Mouse (Mus musculus): ENCODE measurements at regions not wholly inside any gene's neighbourhood (a gene's known extent, or its start where the extent isn't known, plus 50 kb on each side); places are given as distances from the start of the nearest gene placed in this dataset.

DNA sequence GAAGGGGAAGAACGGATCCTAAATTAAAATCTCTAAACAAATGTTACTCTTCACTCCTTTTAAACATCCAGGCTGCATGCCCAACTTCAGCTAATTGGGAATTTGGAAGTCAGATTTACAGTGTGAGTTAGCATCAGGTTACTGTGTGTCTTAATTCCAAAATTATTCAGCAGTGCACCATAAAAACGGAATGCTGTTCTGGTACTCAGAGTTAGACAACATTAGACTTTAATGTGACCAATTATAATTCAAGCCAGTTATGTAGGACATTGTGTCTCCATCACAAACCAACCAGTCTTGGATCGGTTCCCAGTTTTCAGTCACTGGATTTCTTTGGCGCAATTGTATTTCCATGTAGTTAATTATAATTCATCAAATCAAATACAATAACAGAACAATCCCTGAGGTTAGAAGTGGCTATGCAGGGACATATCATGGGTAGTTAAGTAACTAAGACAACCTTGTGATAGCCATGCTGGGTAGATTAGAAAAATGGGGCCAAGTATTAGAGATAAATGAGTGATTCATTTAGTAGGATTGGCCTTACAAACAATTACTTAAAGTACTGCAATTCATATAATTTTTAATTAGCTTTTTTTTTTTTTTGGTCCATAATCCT is 230.9 kb downstream of the Myh15 start:
- TF ChIP-seq CTCF (IDR thresholded peaks at IDR 0.05; ENCODE audit: insufficient read depth, low read length) (no peak), POLR2A (IDR thresholded peaks at IDR 0.05; ENCODE audit: borderline replicate concordance, extremely low read depth, low read depth, low read length) (no peak)

Data from lung, adult 2 months (tissue).